Mouse (Mus musculus): ENCODE measurements at regions not wholly inside any gene's neighbourhood (a gene's known extent, or its start where the extent isn't known, plus 50 kb on each side); places are given as distances from the start of the nearest gene placed in this dataset.
A peak's percentile ranks its signal among the peaks of the same experiment; 100 is the strongest.

DNA sequence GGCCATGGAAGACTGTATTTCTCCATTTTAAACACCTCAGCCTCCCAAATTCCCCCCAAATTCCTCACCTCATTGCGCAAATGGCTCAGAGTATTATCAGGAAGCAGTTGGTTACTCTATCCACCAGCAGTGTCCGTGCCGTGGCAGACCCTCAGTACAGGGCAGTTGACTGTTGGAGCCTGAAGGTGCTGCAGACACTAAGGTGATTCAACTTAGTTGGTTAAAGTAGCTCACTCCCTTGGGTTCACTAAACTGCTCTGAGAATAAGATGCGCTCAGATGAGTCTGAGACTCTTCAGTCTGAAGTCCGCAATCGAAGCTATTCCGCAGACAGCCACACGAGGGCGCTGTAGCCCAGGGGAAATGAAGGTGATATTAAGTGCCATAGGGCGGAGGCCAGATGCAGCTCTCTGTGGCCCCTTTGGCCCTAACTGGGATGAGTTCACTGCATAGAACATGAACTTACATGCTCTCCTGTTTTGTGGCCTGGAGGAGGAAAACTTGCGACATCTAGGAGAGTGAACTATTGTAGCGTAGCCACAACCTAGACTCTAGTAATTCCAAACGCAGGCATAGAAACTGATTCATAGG, 62.9 kb downstream of the Amer3 start:
- DNase-seq, result peak; percentile 78

DNA sequence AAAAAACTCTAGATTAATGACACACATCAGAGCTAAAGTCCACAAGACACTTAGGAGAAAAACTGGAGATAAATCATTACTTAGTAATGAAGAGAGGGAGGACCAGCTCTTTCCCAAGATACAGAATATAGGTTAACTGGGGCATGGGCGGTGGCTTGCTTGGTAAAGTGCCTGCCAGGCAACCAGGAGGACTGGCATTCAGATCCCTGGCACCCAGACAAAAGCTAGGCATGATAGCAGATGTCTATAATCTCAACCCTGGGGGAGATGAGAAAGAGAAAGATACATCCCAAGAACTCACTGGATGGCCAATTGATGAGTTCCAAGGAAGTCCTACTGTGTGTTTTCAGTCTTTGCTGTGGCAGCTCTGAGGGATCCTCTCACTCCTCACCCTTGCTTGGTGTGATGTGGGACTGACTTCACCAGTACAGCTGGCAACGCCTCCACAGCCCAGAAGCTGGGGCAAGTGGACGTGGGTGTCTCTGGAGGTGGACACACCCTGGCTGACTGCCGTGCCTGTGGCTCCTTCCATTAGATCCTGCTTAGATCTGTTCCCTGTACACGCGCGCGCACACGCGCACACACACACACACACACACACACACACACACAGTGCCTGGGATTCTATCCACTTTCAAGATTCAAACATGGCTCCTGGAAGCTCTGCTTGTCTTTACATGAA, 74.6 kb downstream of the Amer3 start:
- DNase-seq, result no peak

DNA sequence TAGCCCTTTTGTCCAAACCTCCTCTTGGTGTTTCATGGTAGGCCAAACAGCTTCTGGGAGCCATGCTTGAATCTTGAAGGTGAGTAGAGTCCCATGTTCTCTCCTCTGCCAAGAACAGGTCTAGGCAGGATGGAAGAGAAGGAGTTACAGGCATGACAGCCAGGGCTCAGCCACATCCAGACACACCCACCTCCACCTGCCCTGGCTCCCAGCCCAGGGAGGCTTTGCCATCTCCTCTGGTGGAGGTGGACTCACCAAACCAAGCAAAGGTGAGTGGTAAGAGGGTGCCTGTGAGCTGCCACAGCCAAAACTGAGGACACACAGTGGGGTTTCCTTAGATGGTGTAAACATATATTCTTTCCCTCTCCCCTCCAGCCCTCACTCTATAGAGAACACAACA, 78.0 kb downstream of the Amer3 start:
- no peak for DNase-seq

DNA sequence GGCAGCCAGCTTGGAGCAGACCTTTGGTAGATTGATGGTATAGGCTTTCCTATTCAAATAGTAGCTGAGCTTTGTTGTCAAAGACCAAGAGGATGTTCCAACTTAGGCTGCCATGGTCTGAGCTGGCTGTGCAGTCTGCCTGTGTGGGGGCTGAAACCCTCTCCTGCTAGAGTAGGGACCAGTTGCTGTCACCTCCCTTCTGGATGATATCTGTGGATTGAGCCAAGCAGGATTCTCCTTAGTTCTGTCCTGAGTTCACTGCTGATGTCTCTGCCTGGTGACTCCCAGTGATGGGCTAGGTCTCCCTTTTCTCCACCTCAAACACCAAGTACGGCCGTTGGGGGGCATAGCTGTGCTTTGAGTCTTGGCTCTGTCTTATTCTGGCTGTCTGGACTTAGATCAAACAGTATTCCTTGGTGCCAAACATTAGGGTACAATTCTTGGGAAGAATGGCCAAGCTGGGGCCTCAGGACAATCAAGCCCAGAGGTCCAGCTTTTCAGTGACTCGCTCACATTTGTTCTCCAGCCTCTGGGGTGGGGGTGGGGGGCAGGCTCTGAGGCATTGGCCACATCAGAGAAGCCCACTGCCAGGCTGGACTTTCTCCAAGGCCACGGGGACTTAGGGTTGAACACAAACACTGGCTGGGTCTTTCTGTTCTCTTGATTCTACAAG, 84.6 kb downstream of the Amer3 start:
- no peak for DNase-seq

DNA sequence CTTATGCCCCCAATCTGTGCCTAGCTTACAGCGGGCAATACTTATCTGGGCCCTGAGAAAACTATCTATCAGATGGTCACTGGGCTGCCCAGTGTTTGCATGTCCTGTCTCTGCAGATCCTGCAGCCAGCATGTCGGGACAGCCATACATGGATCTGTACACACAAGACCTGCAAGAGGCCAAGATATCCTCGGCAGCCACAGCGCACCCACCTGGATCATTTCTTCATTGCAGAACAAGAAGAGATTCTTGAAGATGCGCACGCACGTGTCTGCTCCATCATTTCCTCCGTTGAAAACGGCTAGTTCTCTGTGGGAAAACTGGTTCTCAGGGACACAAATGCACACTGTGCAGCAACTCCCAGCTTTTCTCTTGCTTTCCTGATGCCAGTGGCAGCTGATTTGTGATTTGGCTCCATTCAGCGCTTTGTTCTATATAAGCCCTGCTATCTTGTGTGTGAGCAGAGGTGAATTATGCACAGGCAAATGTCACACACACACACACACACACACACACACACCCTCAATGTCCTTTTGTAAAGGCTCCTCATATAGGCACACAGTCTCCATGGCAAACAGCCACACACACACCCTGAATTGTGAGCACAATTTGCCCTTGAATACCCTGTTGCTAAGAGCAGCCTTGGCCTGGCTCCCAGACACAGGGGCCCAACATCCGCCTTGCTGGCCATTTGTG, 85.5 kb downstream of the Amer3 start:
- peak; percentile 64 for DNase-seq

DNA sequence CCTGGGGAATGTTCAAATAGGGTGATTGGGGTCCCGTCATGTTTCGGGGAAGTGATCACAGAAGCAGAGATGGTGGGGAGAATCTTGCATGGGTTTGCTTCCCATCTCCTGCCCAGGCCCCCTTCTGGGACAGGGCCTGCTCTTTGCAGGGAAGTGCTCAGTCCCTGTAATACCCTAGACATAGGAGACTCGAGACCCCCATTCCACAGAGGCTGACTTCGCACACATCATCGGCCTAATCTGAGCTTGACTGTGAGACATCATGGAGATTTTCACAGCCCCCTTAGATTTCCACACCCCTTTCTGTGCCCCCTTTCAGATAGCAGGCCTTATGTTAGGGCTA, 86.0 kb downstream of the Amer3 start:
- no peak for DNase-seq

DNA sequence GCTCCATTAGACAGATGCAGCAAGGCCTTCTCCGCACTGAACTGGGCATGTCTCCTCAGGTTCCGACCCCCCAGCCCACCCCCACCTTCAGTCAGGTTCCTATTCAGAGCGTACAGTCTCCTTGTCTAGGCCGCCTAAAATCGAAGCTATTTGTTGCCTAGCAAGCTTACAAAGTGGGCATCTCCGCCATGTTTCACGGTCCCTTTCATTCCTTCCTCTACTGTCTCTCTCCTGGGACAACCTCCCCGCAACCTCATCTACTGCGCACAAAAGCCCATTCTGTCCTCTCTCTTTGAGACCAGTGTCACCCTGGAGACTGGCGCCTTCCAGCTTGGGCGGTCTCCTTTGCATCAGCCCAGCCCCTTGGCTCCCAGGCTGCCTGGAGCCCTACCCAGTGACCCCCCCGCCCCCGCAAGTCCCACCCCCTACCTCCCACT, 86.8 kb downstream of the Amer3 start:
- no peak for DNase-seq

DNA sequence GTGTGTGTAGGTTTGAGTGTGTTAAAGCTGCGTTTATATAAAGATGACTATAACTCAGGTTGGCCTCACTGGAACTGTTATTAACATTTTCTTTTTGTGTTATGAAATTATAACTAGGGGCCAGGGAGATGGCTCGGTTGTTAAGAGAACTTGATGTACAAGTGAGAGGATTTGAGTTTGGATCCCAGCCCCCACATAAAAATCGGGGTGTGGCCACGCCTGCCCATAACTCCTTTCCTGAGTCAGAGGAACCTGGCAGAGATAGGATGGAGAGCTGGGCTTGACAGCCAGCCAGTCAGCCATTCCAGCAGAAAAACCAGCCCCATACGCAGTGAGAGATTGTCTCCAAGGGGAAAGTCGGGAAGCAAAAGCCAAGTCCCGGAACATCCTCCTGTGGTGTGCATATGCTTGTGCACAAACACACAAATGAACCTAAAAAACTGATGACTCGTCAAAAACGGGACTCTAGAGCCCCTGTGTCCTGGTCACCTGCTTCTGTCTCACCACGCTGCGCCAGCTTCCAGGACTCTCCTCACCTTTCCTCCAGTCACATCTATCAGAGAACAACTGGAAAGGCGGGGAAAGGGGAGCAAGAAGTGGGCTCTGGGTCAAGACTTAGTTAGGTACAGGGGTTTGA, 97.8 kb downstream of the Amer3 start:
- DNase-seq, result no peak

DNA sequence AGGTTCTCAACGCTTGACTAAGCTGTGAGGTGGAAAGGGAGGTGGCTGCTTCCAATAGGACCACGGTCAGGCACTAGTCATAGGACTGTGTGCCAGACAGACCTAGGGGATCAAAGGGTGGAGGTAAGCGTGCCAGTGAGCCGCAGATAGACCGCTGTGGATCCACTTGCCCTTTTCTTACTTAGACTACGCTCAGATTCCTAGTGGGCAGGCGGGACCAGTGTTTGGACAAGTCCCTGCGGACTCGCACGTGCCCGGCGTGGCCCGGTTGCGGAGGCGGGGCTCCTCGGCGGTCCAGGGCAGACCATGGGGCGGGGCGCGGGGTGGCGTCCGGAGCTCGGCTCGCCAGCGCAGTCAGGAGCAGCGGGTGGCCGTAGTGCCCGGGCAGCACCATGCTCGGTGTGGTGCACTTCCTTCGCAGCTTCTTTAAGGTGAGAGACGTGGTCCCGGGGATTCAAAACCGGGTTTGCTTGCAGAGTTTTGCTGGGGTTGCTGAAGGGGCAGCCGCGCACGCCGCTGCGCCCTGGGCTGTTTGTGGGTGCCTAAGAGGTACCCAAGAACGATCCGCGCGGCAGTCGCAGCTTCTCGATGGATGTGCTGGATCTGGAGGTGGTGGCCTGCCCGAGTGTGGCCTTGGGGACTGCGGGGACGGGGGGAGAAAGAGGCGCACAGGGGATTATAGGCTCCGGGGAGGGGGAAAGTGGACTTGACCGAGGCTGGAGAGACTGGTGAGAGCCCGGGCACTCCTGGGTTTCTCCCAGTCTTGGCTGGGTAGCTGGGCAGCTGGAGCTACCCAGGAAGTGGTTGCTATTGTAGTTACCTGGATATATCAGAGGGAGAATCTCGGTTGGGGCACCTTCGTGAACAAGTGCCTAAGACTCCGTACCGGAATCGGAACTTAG, 98.6 kb downstream of the Amer3 start:
- DNase-seq, result peak; percentile 81

DNA sequence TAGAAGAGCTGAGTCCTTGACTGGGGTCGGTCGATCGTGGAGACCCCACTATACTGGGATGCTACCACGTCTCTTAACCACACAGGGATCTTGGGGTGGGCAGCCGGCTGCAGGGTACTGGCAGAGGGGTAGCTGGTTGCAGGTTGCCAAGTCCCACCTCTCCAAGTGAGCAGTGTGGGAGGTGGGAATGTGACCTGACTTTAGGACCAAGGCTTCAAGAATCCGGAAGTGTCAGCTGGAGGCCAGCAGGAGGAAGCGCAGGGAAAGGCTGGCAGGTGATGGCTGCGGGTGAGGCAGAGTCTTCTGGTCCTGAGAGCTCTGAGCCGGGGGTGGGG, 99.2 kb downstream of the Amer3 start:
- DNase-seq, result no peak

DNA sequence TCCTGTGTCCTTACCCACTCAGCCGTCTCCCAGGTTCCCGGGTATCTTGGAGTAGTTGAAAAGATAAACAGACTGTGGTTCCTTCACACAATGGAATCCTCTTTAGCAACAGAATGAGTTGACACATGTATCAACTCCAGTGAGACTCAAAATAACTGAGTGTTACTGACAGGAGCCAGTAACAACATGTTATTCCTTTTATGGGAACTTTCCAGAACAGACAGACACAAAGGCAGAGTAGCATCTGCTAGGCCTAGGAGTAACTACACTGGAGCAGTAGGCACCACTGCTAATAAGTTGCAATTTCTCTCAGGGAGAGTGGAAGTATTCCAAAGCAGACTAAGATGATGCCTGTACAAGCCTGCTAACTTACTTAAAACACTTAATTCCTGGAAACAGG, 107.1 kb downstream of the Amer3 start:
- no peak for DNase-seq

DNA sequence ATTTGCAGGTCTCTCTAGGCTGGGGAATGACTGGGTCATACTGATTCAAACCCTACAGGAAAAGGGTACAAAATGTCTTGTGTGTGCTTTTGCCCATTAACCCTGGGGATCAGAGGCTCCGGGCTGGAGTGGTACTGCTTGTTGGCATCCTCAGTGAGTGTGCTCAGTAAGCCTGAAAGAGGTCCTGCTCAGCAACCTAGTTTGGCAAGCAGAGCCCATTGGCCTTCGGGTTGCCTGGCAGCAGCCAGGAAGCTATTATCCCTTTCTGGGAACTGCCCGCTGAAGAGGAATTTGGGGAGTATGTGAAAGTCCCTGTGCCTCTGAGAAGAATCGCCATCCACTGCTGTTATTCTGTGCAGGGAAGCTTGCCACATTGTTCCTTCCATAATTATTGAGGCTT, 117.1 kb downstream of the Amer3 start:
- no peak for DNase-seq

DNA sequence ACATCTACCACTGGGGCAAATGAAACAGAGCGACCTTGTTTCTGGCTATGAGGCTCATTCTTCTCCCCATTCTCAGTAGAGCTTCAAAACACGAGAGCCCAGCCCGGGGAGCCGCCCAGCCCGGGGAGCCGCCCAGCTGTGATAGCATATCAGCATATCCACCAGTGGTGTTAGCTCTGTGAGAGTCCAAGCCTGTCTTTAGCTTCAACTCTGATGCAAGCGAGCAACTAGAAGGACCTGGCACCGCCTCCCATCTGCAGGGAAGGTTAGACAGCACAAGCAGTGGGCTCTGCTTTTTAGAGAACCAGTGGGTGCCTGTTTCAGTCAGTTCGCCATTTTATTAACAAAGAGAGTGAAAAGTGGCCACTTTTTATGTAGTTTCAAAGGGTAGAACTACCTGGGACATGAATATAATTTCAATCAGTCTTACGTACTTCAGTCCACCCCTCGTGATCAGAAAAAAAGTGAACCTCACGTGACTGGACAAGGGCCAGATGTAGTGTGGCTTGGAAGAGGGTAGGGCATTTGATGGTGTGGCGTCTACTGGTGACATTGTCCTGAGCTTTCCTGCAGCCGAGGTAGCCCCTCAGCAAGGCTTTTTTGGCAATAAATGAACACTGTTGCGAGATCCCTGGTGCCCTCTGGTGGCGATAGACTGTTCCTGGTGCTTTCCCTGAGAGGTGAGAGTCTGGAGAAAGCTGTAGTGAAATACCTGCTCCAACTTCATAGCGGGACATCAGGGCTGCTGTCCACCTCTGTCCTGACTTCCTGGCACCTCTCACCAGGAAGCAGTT, 121.0 kb downstream of the Amer3 start:
- peak; percentile 60 for DNase-seq

DNA sequence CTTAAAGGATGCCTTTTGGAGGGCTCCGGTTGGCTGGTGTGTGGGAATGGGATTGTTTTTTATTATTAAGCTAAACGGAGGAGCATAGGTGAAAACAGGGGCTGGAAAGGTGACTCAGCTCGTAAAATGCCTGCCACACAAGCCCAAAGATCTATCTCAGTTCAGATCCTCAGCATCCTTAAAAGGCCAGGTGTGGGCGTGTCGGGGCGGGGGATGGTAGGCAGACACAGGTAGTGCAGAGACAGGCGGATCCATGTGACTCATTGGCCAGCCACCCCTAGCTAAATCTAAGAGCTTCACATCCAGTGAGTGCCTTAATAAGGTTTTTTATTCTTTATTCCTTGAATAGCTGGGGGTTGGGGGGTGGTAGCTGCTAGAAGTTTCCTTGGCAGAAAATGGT, 122.0 kb downstream of the Amer3 start:
- no peak for DNase-seq

DNA sequence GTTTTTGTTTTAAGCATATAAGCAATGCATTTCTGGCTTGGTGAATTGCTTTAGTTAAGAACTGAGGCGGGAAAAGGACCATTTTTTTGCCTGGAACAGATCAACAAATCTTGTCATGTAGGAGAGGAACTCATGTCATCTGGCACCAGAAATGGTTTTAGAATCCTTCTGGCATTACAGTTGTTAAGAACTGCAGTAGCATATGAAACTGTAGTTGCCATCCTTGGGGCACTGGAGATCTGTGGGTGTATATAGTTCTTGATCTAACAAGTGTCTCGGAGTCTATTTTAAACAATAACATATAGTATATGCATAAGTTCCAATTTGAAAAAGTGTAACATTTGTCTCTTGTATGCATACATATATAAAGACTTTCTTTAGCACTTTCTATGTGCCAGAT, 129.6 kb downstream of the Amer3 start:
- no peak for DNase-seq

DNA sequence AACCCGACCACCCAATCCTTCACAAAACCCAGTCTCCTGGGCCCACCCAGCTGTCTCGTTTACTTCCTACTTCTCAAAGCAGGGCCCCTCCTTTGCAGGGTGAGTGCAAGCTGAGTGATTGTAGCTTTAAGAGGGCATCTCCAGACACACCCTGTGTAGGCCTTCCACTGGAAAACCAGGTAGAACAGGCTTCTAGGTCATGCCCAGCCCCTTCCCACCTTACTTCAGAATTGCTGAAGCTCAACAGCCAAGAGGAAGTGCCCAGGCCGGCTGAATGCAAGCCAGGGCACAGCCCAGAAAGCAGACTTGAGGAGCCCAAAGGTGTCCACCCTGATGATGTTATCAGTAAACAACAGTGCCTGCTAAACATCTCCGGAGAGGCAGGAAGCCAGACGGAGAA, 120.2 kb downstream of the Fam168b start:
- no peak for DNase-seq

DNA sequence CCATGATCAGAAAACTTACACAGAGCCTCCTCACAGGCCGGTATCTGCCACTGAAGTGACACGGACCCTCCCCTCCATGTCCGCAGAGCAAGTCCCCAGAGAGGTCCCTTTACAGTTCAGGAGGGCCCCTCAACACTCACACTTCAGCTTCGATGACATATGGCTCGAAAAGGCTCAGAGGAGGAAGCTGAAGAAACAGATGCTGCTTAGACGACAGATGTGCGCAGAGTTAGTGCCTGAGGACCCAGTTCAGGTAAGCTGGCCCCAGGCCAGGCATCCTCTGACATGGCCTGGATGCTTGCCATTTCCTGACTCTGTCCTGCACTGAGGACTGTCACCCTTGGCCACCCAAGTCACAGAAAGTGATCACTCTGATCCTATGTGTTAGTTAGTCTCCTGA, 110.7 kb downstream of the Fam168b start:
- no peak for DNase-seq

DNA sequence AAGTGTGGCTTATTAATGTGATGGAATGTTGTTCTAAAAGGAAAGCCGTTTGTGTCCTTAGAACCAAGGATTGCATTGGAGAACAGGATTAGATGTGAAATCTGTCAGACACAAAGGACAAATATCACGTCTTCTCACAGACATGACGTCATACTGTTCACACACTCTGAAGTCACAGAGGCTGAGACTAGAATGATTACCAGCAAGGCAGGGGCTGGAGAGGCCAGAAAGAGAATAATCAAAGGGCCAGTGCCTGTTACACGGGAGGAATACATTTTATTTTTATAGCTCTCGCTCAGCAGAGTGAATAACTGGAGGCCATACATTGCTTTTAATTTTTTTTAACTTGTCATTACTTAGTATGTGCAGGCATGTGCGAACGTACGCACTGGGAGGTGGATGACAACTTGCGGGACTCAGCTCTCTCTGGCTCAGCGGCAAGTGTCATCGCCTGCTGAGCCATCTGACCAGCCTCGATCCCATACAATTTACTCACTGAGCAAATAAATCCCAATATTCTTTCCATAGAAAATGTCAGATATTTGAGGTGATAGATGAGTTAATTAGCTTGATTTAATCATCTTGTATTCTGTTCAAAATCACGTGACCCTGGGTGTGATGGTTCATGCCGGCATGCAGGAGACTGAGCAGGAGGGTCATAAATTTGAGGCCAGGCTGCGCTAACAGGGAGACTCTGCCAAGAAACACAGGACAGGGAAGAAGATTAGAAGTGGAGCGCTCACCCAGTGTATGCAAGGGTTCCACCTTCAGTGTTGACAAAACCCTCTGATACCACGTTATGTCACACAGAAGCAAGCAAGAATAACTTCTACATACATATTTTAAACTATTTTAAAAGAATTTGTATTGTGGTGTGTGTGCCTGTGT, 109.6 kb downstream of the Fam168b start:
- DNase-seq, result no peak

DNA sequence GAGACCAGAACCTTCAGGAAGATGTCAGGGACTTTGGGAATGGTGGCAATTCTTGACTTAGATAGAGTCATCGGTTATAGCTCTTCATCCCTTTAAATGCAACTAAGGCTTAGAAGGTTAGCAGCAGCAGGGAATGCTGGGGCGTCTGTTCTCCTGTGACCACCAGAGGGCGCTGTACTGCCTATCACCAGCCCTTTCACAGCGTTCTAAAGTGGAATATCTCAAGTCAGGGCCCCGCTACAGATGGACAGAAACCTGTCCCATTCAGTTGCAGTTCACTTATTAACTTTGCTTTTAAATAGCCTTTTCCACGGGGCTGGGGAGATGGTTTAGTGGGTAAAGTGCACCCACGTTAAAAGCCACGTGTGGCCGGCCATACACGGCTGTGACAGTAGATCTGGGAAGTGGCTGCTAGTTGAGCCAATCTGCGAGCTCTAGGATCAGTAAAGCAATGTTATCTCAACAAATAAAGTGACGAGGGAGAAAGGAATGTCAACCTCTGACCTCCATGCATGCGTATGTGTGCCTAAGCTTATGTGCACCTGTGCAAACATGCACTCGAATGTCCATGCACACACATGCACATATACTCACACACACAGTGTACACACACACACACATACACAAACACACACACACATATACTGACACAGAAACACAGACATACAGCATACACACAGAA, 104.3 kb downstream of the Fam168b start:
- DNase-seq, result peak; percentile 83

All from adrenal gland, postnatal 10 days (tissue).